Mouse (Mus musculus) intestine, embryonic 15.5 days (tissue): ENCODE measurements at regions not wholly inside any gene's neighbourhood (a gene's known extent, or its start where the extent isn't known, plus 50 kb on each side); places are given as distances from the start of the nearest gene placed in this dataset.

Experiments
- ATAC-seq: fragments of 200-750 bp; cut with Nextera tagmentation; 2 replicates; pipeline ENCODE4 v1.8.0; 2017; ENCODE audit warnings: moderate TSS enrichment, moderate library complexity
- H3K27ac ChIP-seq: fragments of 300-500 bp; sonication (generic); 2 replicates; pipeline ENCODE4 v1.5.1; 2015; ENCODE audit warnings: mild to moderate bottlenecking, inconsistent platforms
- H3K27me3 ChIP-seq: fragments of 300-500 bp; sonication (generic); replicated peaks from 2 replicates; pipeline ENCODE4 v1.6.1; 2015; ENCODE audit warnings: inconsistent platforms
- H3K36me3 ChIP-seq: fragments of 300-500 bp; sonication (generic); 2 replicates; pipeline ENCODE4 v1.6.1; 2015; ENCODE audit warnings: inconsistent platforms
- H3K4me1 ChIP-seq: fragments of 300-500 bp; sonication (generic); replicated peaks from 2 replicates; pipeline ENCODE4 v1.6.1; 2015; ENCODE audit warnings: inconsistent platforms
- H3K4me2 ChIP-seq: fragments of 300-500 bp; sonication (generic); replicated peaks from 2 replicates; pipeline ENCODE4 v1.6.1; 2015; ENCODE audit warnings: mild to moderate bottlenecking, inconsistent platforms
- H3K4me3 ChIP-seq: fragments of 300-500 bp; sonication (generic); replicated peaks from 2 replicates; pipeline ENCODE4 v1.5.1; 2015; ENCODE audit warnings: inconsistent platforms
- H3K9ac ChIP-seq: fragments of 300-500 bp; sonication (generic); 2 replicates; pipeline ENCODE4 v1.6.1; 2015; ENCODE audit warnings: inconsistent platforms
- H3K9me3 ChIP-seq: fragments of 300-500 bp; sonication (generic); 2 replicates; pipeline ENCODE4 v1.6.1; 2016; ENCODE audit warnings: inconsistent platforms
- WGBS: fragments of 180-500 bp; shearing (Covaris S2); methylation state at CpG from one replicate; pipeline ENCODE4 v1.1.7; 2015; 5-methylcytosine and 5-hydroxymethylcytosine counted together

DNA sequence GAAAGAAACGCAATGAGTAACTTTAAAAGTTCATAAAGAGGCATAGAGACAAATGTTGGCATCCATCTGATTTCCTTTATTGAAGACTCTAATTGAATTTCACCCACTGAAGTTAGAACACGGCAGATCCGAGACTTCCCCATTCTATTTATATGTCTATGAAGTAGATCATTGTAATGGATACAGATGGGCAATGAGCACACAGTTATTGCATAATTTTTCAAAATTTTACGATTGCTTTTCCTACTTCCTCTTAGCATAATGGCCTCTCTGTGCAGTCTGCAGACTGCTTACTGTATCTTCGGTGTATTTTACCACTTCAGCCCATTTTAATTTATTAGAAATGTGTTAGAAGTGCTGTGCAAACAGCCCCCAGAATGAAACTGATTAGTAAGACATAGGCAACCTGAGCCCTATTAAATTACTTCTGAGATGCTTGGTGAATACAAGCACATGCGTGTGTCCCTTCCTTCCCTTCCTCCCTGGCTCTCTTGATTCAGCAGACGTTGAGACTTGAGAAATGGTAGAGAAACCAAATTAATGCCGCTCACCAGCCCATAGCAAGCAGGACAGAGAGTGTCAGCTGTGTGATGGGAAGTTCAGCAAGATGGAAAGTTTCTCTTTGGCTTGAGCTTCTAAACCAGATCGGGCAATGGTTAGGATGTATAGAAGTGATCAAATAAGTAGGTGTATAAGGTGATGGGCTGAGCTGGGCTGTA lies 247.9 kb upstream of the Far2 start:
- Histone ChIP-seq H3K4me2 (no peak overlapping the region), H3K4me1 (no peaks in the 10 kb centered on the region), H3K9me3 (no peaks in the 10 kb centered on the region), H3K27ac (no peak overlapping the region), H3K9ac (no peak overlapping the region), H3K27me3 (no peaks in the 10 kb centered on the region), H3K4me3 (no peak overlapping the region), H3K36me3 (no peaks in the 10 kb centered on the region)
- WGBS: 73% methylated on average over 9 of the region's 9 CpGs
- 0 out of 2 replicates have a peak, but pooled peaks have one; percentile 58 for ATAC-seq

DNA sequence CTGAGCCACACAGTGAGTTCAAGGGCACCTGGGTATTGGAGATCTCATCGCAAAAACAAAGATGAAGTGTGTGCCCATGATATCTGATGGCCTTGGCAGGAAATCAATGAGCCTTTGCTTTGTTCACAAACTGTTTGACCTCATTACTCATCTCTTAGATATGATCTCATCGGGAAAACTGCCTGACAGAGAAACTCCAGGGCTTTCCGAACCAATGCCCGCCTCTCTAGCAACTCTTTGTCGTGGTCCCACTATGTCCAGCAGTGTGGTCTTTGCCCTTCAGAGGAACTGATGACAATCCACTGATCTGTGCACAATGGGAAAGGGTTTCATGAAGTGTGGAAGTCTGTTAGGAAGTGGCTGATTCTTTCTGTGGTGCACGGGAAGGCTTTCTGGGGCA lies 247.2 kb upstream of the Far2 start:
- Histone ChIP-seq H3K27ac (no peak overlapping the region), H3K4me2 (no peak overlapping the region), H3K4me3 (no peak overlapping the region), H3K36me3 (no peaks in the 10 kb centered on the region), H3K9ac (no peak overlapping the region), H3K27me3 (no peaks in the 10 kb centered on the region), H3K4me1 (no peaks in the 10 kb centered on the region), H3K9me3 (no peaks in the 10 kb centered on the region)
- ATAC-seq: no peak
- 69% methylated on average over 6 of the region's 6 CpGs for WGBS

- H3K27me3 ChIP-seq: no peaks in the 10 kb centered on the region
- no peaks in the 10 kb centered on the region for H3K9me3 ChIP-seq
- 88% methylated on average over 5 of the region's 5 CpGs for WGBS
Observed at GRCm38 (mm10) chr6:147800846-147801245, 246.2 kb upstream of the Far2 start.

DNA sequence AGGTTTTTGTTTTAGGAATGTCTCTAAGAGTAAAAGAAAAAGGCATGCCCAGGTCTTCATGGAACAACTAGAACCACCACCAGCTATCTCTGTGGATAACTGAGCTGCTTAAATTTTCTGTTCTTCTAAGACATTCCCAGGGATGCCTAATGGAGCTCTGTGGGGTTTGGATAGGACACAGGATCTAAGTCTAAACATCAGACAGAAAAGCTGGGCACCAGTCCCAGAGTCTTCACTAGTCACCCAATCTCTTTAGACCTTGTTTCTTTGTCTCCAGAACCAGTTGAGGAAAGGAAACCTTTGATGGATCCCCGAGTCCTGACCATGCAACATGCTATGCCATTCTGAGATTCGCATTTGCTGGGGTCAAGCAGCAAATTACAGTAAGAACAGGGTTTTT lies 243.2 kb upstream of the Far2 start:
- Histone ChIP-seq H3K9ac (no peak overlapping the region), H3K4me1 (0 out of 2 replicates have a peak, but pooled peaks cover under 1% of the 10 kb centered on the region), H3K4me2 (no peak overlapping the region), H3K9me3 (no peaks in the 10 kb centered on the region), H3K4me3 (no peak overlapping the region), H3K27ac (no peak overlapping the region), H3K27me3 (no peaks in the 10 kb centered on the region), H3K36me3 (no peaks in the 10 kb centered on the region)
- WGBS: 85% methylated on average over 2 of the region's 2 CpGs
- no peak for ATAC-seq

More at GRCm38 (mm10) chr6:147800846-147801245, 246.2 kb upstream of the Far2 start:
- ATAC-seq: no peak
- Histone ChIP-seq H3K4me2 (no peak overlapping the region), H3K9ac (no peak overlapping the region), H3K27ac (no peak overlapping the region), H3K4me3 (no peak overlapping the region), H3K36me3 (no peaks in the 10 kb centered on the region), H3K4me1 (no peaks in the 10 kb centered on the region)

DNA sequence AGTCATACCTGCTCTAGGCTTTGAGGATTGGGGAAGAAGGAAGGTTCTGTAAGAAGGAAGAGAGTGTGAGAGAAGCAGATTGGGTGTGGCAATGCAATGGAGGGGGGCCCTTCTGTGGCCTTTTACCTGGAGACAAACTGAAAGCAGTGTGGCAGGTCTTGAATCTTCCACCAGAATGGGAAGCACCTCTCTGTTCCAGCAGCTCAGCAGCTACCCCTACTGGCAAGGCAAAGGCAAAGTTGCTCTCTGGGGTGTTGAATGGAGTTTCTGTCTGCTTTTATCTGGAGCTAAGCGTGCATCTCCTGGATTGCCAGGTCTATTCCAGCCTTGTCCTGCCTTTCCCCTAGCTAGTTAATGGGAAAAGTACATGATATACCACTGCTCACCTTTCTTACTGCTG lies 236.3 kb upstream of the Far2 start:
- Histone ChIP-seq H3K27me3 (0 out of 2 replicates have a peak, but pooled peaks cover 2% of the 10 kb centered on the region), H3K4me1 (0 out of 2 replicates have a peak, but pooled peaks cover 3% of the 10 kb centered on the region), H3K27ac (no peak overlapping the region), H3K9me3 (no peaks in the 10 kb centered on the region), H3K36me3 (no peaks in the 10 kb centered on the region), H3K4me2 (no peak overlapping the region), H3K9ac (no peak overlapping the region), H3K4me3 (no peak overlapping the region)
- 44% methylated on average over 1 of the region's 1 CpGs for WGBS
- peak; percentile 74 for ATAC-seq

GRCm38 (mm10) chr6:147816861-147817260 lies 230.2 kb upstream of the Far2 start:
- Histone ChIP-seq H3K9me3 (no peaks in the 10 kb centered on the region), H3K27ac (no peak overlapping the region), H3K9ac (no peak overlapping the region), H3K4me1 (peaks cover under 1% of the 10 kb centered on the region; the same call in 1 of the 2 replicates), H3K36me3 (no peaks in the 10 kb centered on the region), H3K4me2 (no peak overlapping the region), H3K27me3 (0 out of 2 replicates have a peak, but pooled peaks cover 2% of the 10 kb centered on the region), H3K4me3 (no peak overlapping the region)
- 65% methylated on average over 7 of the region's 7 CpGs for WGBS
- ATAC-seq: no peak

- Histone ChIP-seq H3K4me3 (no peak overlapping the region), H3K9me3 (no peaks in the 10 kb centered on the region), H3K9ac (no peak overlapping the region), H3K4me2 (no peak overlapping the region), H3K36me3 (no peaks in the 10 kb centered on the region), H3K27ac (no peak overlapping the region), H3K27me3 (0 out of 2 replicates have a peak, but pooled peaks cover 1% of the 10 kb centered on the region), H3K4me1 (peaks cover 4% of the 10 kb centered on the region; the same call in 1 of the 2 replicates)
- ATAC-seq: no peak
Observed at GRCm38 (mm10) chr6:147817262-147817661, 229.8 kb upstream of the Far2 start.

DNA sequence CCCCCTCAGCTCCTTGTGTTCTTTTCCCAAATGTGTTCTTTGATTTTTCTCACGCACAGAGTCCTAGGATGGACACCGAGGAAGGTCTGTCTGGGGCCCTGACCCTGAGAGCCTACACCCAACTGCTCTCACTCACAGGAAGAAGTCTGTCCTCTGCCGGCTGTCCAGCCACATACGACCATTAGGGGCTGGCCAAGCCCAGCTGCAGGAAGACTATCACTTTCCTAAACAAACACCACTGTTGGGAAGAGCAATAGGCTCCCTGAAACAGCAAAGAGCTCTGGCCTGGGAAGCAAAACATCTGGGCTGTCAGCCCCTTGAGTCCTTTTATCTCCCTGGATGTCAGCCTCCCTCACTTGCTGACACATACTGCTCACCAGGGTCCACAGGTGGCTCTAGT lies 224.8 kb upstream of the Far2 start:
- Histone ChIP-seq H3K4me1 (peaks cover 6% of the 10 kb centered on the region; the same call in 1 of the 2 replicates), H3K27ac (no peak overlapping the region), H3K36me3 (no peaks in the 10 kb centered on the region), H3K4me3 (no peak overlapping the region), H3K9me3 (no peaks in the 10 kb centered on the region), H3K9ac (no peak overlapping the region), H3K27me3 (no peaks in the 10 kb centered on the region), H3K4me2 (no peak overlapping the region)
- WGBS: 13% methylated on average over 4 of the region's 4 CpGs
- peak; percentile 59 for ATAC-seq

GRCm38 (mm10) chr6:147832521-147832920 lies 214.5 kb upstream of the Far2 start:
- no peak overlapping the region for H3K4me2 ChIP-seq
- H3K4me1 ChIP-seq: no peaks in the 10 kb centered on the region
- no peak for ATAC-seq
- WGBS: 73% methylated on average over 3 of the region's 3 CpGs
- no peak overlapping the region for H3K4me3 ChIP-seq
- no peaks in the 10 kb centered on the region for H3K27me3 ChIP-seq
- no peak overlapping the region for H3K27ac ChIP-seq
- no peaks in the 10 kb centered on the region for H3K36me3 ChIP-seq
- H3K9ac ChIP-seq: no peak overlapping the region
- H3K9me3 ChIP-seq: no peaks in the 10 kb centered on the region

GRCm38 (mm10) chr6:147833501-147833900 lies 213.6 kb upstream of the Far2 start:
- Histone ChIP-seq H3K4me1 (no peaks in the 10 kb centered on the region), H3K4me2 (no peak overlapping the region), H3K27me3 (no peaks in the 10 kb centered on the region), H3K4me3 (no peak overlapping the region), H3K27ac (no peak overlapping the region), H3K9me3 (no peaks in the 10 kb centered on the region), H3K9ac (no peak overlapping the region), H3K36me3 (no peaks in the 10 kb centered on the region)
- WGBS: 74% methylated on average over 3 of the region's 3 CpGs
- no peak for ATAC-seq

DNA sequence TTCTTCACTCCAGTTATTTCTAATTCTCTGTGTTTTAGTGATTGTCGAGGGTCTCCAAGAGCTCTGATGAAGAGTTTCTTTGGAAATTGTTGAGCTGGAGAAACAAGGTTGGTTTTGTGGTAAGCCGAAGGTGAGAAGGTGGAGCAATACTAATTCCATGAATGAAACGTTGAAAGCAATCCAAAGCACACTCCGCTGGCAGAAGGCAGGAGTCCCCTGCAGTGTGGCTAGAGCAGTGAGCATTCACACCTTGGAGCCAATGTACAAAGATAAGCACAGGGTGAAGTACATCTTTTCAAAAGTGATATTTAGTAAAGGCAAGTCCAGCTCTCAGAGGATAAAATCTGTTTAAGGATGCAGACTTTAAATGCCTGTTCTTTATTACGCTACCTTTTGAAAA lies 208.2 kb upstream of the Far2 start:
- H3K27ac ChIP-seq: no peak overlapping the region

GRCm38 (mm10) chr6:147849988-147850387 lies 197.1 kb upstream of the Far2 start:
- H3K36me3 ChIP-seq: no peaks in the 10 kb centered on the region
- 98% methylated on average over 2 of the region's 2 CpGs for WGBS
- H3K27ac ChIP-seq: no peak overlapping the region
- no peaks in the 10 kb centered on the region for H3K9me3 ChIP-seq
- no peaks in the 10 kb centered on the region for H3K4me1 ChIP-seq
- no peaks in the 10 kb centered on the region for H3K27me3 ChIP-seq
- no peak overlapping the region for H3K9ac ChIP-seq
- no peak for ATAC-seq
- no peak overlapping the region for H3K4me3 ChIP-seq
- no peak overlapping the region for H3K4me2 ChIP-seq

More for the DNA sequence above, 208.2 kb upstream of the Far2 start:
- ATAC-seq: no peak
- H3K27me3 ChIP-seq: no peaks in the 10 kb centered on the region
- no peak overlapping the region for H3K9ac ChIP-seq
- H3K4me2 ChIP-seq: no peak overlapping the region
- no peaks in the 10 kb centered on the region for H3K4me1 ChIP-seq
- H3K4me3 ChIP-seq: no peak overlapping the region
- H3K9me3 ChIP-seq: no peaks in the 10 kb centered on the region
- no peaks in the 10 kb centered on the region for H3K36me3 ChIP-seq
- WGBS: 79% methylated on average over 5 of the region's 5 CpGs

DNA sequence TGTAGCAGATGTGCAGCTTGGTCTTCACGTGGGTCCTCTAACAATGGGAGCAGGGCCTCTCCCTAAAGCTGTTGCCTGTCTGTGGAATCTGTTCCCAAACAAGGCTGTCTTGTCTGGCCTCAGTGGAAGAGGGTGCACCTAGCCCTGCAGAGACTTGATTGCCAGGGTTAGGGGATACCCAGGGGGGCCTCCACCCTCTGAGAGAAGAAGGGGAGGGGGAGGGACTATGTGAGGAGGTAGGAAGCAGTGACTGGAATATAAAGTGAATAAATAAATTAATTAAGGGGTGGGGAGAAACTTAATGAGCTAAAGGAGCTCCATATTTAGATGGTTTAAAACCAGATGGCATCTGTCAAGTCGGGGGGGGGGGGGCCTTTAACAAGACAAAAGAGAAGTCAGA lies 185.9 kb upstream of the Far2 start:
- no peaks in the 10 kb centered on the region for H3K4me1 ChIP-seq
- H3K4me3 ChIP-seq: no peak overlapping the region
- no peak overlapping the region for H3K27ac ChIP-seq
- no peak for ATAC-seq
- H3K4me2 ChIP-seq: no peak overlapping the region
- H3K36me3 ChIP-seq: no peaks in the 10 kb centered on the region
- 64% methylated on average over 2 of the region's 2 CpGs for WGBS
- no peak overlapping the region for H3K9ac ChIP-seq
- no peaks in the 10 kb centered on the region for H3K9me3 ChIP-seq
- H3K27me3 ChIP-seq: no peaks in the 10 kb centered on the region
